Mouse (Mus musculus) NIH3T3 (cell line): ENCODE results near the gene B4galt3.
A peak's percentile ranks its signal among the peaks of the same experiment; 100 is the strongest.

ENCODE experiments used
- DNase-seq: peaks from one replicate; pipeline ENCODE4 v3.0.0-alpha.2; 2012; ENCODE audit warnings: low read depth

The B4galt3 gene

DNA sequence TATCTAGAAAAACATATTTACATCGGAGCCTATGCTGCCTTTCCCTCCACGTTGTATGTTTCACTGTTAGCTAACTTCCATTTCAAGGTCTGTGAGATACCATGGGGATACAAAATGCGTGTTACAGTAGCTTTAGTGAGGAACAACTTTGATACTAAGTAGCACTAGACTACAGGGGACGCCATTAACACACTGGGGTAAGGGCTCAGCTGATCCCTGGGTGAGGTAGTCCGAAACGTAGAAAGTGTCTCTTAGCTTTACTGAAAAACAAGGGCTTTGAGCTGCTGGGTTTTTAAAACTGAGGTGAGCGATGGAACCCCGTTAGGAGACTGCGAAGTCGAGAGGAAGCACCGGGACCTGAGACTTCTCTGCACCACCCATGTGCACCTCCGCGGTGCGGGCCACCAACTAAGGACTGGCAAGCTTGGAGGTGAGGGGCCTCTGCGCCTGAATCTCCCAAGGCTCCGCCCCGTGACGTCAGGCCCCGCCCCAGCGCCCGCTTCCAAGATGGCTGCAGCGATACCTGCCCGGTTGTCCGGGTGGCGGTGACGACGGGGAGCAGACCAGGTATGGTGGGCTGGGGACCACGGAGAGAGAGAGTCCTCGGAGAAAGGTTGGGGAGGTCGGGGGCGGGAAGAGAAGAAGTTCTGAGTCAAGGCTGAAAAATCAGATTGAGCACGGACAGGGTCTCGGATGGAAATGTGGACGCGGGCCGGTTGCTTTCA, at the start of gene B4galt3:
Gene B4galt3, plus strand, starts transcription at position 481 of the 725 bp plus-strand sequence.
- peak; percentile 92 for DNase-seq

GRCm38 (mm10) chr1:171220871-171221270, 49.3 kb upstream of the B4galt3 start:
- DNase-seq: peak; percentile 95

GRCm38 (mm10) chr1:171221281-171222193, 48.6 kb upstream of the B4galt3 start:
- DNase-seq: no peak

DNA sequence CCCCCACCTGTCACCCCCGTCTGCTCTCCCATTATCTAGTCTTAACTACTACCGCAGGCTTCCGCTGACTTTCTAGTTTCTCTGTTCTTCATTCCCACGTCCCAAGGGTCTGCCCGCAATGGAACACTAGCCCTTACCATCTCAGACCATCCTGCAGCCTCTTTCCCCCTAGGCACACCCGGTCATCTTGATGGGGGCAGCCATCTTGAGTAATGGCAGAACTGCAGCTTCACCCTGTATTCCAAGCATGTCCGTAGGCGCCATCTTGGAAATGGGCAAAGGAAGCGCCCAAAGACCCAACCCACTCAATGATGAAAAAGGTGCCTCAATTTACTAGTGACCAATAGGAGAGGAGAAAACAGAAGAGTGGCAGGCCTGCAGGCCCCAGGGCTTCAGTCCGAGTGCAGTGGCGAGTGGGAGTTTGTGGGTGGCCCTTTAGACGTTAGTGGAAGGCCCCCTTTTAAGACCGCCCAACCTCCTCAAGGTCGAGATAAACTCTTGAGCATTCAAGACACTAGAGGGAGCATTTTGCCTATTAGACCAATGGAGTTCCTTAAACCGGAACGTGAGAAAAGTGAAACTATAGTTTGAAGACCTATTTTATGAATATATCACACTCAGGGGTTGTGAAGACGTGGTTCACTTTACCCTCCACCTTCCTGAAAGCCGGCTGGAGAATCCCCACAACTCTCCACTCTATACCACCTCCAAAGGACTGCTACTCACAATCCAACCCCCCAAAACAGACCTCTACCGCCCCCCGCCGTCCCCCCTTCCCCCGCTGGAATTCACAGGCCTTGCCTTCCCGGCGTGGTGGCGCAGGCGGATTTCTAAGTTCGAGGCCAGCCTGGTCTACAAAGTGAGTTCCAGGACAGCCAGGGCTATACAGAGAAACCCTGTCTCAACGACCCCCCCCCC, 47.6 kb upstream of the B4galt3 start, which contains the start of gene Tomm40l:
Gene Tomm40l, minus strand, starts transcription at position 277 of the 918 bp plus-strand sequence.
- peak; percentile 97 for DNase-seq

GRCm38 (mm10) chr1:171223168-171223567, 47.0 kb upstream of the B4galt3 start:
- no peak for DNase-seq

DNA sequence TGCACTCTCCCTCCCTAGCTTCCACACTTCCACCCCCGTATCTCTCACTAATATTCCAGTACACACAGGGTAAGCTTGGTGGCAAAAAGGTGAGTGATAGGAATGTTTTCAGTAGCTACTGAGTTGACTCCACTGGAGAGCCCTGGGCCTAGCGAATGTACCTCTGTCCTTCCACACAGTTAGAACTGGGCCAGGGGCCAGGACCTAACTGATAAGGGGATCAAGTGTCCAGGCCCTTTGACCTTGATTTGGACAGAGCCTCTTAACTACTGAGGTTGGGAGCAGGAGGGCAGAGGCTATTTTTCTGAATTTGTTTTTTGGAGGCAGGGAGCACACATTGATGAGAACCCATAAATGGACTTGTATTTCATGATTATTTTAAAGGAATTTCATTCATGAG, 46.3 kb upstream of the B4galt3 start:
- DNase-seq: no peak

- DNase-seq: no peak
Observed at GRCm38 (mm10) chr1:171224857-171225256, 45.3 kb upstream of the B4galt3 start, which contains the start of gene Apoa2. Gene Apoa2, plus strand, starts transcription at chr1:171225054.

DNA sequence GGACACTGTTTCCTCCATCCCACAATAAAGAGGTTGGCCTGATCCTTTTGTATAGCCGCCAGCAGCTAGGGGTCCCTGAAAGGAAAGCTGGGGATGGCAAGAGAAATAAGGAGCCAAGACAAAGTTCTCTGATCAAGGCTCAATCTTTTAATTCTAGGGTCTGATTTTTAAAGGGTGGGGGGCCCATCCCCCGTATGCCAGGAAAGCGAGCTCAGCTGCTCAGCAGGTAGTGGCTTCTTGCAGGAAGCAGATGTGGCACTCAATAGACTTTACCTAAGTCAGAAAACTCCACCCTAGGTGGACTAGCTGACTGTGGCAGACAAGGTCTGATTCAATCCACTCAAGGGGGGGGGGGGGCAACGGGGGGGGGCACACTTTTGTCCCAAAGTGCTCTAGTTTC, 43.3 kb upstream of the B4galt3 start:
- DNase-seq: no peak

DNA sequence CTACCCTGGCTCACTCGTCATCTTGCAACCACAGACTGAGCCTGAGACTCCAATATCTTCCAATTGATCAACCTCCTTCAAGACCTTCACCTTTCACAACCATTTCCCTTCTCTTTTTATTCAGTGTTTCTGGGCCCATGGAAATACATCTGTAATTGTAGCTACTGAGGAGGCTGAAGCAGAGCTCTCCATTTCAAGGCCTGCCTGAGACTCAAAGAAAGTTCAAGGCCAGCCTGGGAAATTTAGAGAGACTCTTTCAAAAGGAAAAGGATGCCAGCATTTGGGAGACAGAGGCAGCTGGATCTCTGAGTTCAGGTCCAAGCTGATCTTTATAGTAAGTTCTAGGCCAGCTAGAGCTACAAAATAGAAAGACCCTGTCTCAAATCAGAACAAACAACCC, 42.2 kb upstream of the B4galt3 start:
- DNase-seq: no peak

- DNase-seq: no peak
Observed at GRCm38 (mm10) chr1:171229750-171230149, 40.4 kb upstream of the B4galt3 start.

DNA sequence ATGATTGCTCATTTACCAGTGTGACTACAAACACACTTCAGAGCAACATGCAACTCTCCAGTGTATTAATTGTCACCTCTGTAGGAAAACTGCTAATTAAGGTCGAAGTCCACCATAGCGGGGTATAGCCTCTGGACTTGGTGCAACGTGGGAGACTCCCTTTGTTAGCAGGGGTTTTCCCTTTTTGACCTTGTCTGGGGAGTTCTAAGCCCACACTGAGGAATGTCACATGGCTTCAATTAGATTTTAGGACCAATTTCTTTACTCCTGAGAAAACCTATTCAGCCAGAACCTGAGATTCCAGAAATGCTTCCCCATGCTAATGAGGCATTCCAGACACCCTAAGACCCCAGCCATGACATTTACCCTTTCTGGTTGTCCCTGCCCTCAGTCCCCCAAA, 39.9 kb upstream of the B4galt3 start:
- DNase-seq: no peak

GRCm38 (mm10) chr1:171231844-171232243, 38.3 kb upstream of the B4galt3 start:
- DNase-seq: no peak

GRCm38 (mm10) chr1:171232348-171232747, 37.8 kb upstream of the B4galt3 start:
- DNase-seq: no peak

GRCm38 (mm10) chr1:171232800-171233730, 37.1 kb upstream of the B4galt3 start:
- peak; percentile 69 for DNase-seq

DNA sequence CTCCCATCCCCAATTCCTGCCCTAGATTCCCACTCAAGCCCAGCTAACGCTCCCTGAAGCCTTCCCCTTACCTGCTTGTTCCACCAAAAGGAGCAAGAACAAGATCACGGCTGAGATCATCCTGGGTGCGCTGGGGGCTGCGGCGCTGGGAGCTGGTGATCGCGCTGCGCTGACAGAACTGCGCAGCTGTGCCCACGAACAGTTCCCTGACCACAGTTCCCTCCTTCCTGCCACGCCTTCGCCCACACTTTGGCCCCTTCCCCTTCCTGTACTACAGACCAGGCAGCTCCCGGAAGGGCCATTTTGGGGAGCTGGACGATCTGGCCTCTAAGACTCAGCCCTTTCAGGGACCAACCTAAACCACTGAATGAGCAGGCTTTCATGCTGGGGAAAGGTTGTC, 36.0 kb upstream of the B4galt3 start, which contains the start of gene Fcer1g:
Gene Fcer1g, minus strand, starts transcription at position 240 of the 400 bp plus-strand sequence.
- DNase-seq: no peak

- DNase-seq: no peak
Observed at GRCm38 (mm10) chr1:171234538-171234937, 35.6 kb upstream of the B4galt3 start.

DNA sequence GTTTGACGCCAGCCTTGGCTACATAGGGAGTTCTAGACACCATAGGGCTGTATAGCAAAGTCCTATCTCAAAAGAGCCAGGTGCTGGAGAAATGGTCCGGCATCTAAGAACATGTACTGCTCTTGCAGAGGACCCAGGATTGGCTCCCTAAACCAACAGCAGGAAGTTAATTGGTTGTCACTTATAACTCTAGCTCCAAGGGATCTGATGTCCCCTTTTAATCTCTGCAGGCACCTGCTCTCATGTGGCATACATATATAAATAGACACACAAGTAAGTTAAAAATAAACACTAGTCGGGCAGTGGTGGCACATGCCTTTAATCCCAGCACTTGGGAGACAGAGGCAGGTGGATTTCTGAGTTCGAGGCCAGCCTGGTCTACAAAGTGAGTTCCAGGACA, 34.3 kb upstream of the B4galt3 start:
- DNase-seq: no peak

GRCm38 (mm10) chr1:171237438-171237837, 32.7 kb upstream of the B4galt3 start:
- no peak for DNase-seq

GRCm38 (mm10) chr1:171238463-171238862, 31.7 kb upstream of the B4galt3 start:
- DNase-seq: peak; percentile 76

DNA sequence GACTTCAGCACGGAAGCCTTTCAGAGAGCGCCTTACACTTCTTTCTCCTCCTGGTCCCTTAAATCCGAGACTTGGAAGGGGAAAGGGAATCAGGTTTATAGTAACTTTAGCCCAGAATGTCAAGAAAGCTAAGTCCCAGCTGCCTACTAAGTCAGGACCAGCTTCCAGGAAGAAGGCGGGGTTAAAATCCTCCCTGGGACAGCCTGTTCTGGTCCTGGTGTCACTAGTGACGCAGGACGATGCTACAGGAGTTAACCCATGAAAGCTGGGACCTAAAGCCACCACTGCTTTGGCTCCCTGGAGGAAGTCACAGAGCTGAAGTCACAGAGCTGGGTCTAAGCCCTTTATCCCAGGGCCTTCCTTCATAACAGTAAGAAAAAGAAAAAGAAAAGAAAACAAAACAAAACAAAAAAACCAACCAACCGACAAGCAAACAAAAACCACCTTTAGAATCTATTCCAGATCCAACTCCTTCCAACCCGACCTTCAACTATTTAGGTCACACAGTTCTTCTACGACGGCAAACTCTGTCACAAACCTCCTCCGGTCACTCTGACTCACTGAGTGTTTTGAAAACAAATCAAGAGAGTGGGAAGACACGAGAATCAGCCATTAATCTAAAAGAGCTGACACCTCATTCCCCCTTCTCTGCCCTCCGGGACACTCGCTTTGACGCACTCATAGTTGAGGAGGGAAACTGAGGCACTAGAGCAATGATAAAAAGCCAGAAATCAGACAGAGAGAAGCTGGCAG, 30.0 kb upstream of the B4galt3 start:
- no peak for DNase-seq
